Mouse (Mus musculus) CH12.LX (cell line): ENCODE data around the gene Cmbl. TPM values are rescaled to one million over a fixed set of nuclear protein-coding genes. Genes with fewer than 3 reads are reported as not detected.

Source experiments
- DNase-seq: peaks from one replicate; pipeline ENCODE4 v3.0.0-alpha.2; 2013; ENCODE audit errors: extremely low read depth
- H3K27ac ChIP-seq: 2 replicates; pipeline ENCODE4 v1.5.1; 2012; ENCODE audit warnings: low read depth, mild to moderate bottlenecking, control low read depth, moderate library complexity; ENCODE audit not compliant: insufficient read depth
- H3K27me3 ChIP-seq: replicated peaks from 2 replicates; pipeline ENCODE3; 2012; ENCODE audit warnings: inconsistent platforms
- H3K36me3 ChIP-seq, 2 experiments: replicated peaks in 1 of 2; 2 replicates each; pipeline versions ENCODE3 to v1.6.1; 2012; ENCODE audit warnings: inconsistent platforms in 1 of 2, low read length in 1 of 2, mild to moderate bottlenecking in 1 of 2, mixed read lengths in 1 of 2, moderate library complexity in 1 of 2; ENCODE audit not compliant: control insufficient read depth in 1 of 2, insufficient read depth in 1 of 2
- H3K4me1 ChIP-seq, 2 experiments: 2 replicates each; pipeline ENCODE4 v1.6.1; 2012; ENCODE audit warnings: inconsistent platforms in 1 of 2, moderate library complexity in 1 of 2; ENCODE audit not compliant: insufficient read depth in 2 of 2, control insufficient read depth in 1 of 2
- H3K4me2 ChIP-seq: 2 replicates; pipeline ENCODE4 v1.6.1; 2012; ENCODE audit warnings: low read depth, mild to moderate bottlenecking, control low read depth; ENCODE audit not compliant: poor library complexity, insufficient read depth, severe bottlenecking
- H3K4me3 ChIP-seq, 3 experiments: fragments of 150-350 bp in 1 of 3; sonication (generic) in 1 of 3; replicated peaks in 1 of 3; 2 replicates each; pipeline versions ENCODE3 to v1.5.1; 2011 to 2012; ENCODE audit warnings: low read depth in 2 of 3, low read length in 2 of 3, mild to moderate bottlenecking in 2 of 3, moderate library complexity in 2 of 3, control low read depth in 1 of 3, improper control_type of control experiment in 1 of 3, inconsistent platforms in 1 of 3, mixed read lengths in 1 of 3; ENCODE audit not compliant: poor library complexity in 1 of 3
- H3K79me2 ChIP-seq: replicated peaks from 2 replicates; pipeline ENCODE4 v1.6.1; 2012; ENCODE audit warnings: mild to moderate bottlenecking, moderate library complexity; ENCODE audit not compliant: control insufficient read depth, poor library complexity, insufficient read depth, severe bottlenecking; ENCODE audit errors: extremely low read depth
- H3K9ac ChIP-seq: 2 replicates; pipeline ENCODE4 v1.6.1; 2012; ENCODE audit warnings: low read depth, mild to moderate bottlenecking, control low read depth, moderate library complexity; ENCODE audit not compliant: insufficient read depth
- H3K9me3 ChIP-seq: replicated peaks from 2 replicates; pipeline ENCODE3; 2012; ENCODE audit warnings: low read length, inconsistent platforms, mixed read lengths
- BHLHE40 ChIP-seq: IDR thresholded peaks from 2 replicates; pipeline ENCODE4 v1.6.1; 2011; ENCODE audit warnings: mild to moderate bottlenecking, low read depth, low read length, improper control_type of control experiment
- CHD1 ChIP-seq: IDR thresholded peaks from 2 replicates; pipeline ENCODE4 v1.6.1; 2012; ENCODE audit warnings: low read depth, low read length, improper control_type of control experiment, inconsistent platforms
- CTCF ChIP-seq, 2 experiments: IDR thresholded peaks in 1 of 2; conservative IDR thresholded peaks in 1 of 2; 2 replicates each; pipeline ENCODE4 v1.5.1; 2011 to 2012; ENCODE audit warnings: low read depth in 2 of 2, low read length in 2 of 2, improper control_type of control experiment in 1 of 2, inconsistent platforms in 1 of 2, mild to moderate bottlenecking in 1 of 2, moderate library complexity in 1 of 2
- E2F4 ChIP-seq: IDR thresholded peaks from 2 replicates; pipeline ENCODE4 v1.6.1; 2011; ENCODE audit warnings: low read depth, low read length, improper control_type of control experiment; ENCODE audit not compliant: insufficient replicate concordance
- ELF1 ChIP-seq: IDR thresholded peaks from 2 replicates; pipeline ENCODE4 v1.6.1; 2014; ENCODE audit warnings: low read depth, mild to moderate bottlenecking, inconsistent platforms, low read length, improper control_type of control experiment
- EP300 ChIP-seq: IDR thresholded peaks from 2 replicates; pipeline ENCODE4 v1.6.1; 2011; ENCODE audit warnings: low read length, improper control_type of control experiment
- GABPA ChIP-seq: IDR thresholded peaks from 2 replicates; pipeline ENCODE4 v1.6.1; 2012; ENCODE audit warnings: low read depth, low read length, improper control_type of control experiment, inconsistent platforms; ENCODE audit not compliant: insufficient replicate concordance
- IRF4 ChIP-seq: IDR thresholded peaks from 2 replicates; pipeline ENCODE4 v1.6.1; 2014; ENCODE audit warnings: low read depth, mild to moderate bottlenecking, inconsistent platforms, low read length, improper control_type of control experiment
- JUN ChIP-seq: IDR thresholded peaks from 2 replicates; pipeline ENCODE4 v1.6.1; 2011; ENCODE audit warnings: low read depth, mild to moderate bottlenecking, low read length, improper control_type of control experiment, moderate library complexity; ENCODE audit not compliant: insufficient read depth
- JUND ChIP-seq: conservative IDR thresholded peaks from 2 replicates; pipeline ENCODE4 v1.6.1; 2011; ENCODE audit warnings: low read depth, low read length, improper control_type of control experiment
- MAFK ChIP-seq: IDR thresholded peaks from 2 replicates; pipeline ENCODE4 v1.6.1; 2011; ENCODE audit warnings: low read length, improper control_type of control experiment; ENCODE audit not compliant: insufficient replicate concordance
- MAZ ChIP-seq: IDR thresholded peaks from 2 replicates; pipeline ENCODE4 v1.6.1; 2012; ENCODE audit warnings: low read depth, mild to moderate bottlenecking, inconsistent platforms, low read length, improper control_type of control experiment, moderate library complexity
- MXI1 ChIP-seq: IDR thresholded peaks from 2 replicates; pipeline ENCODE4 v1.6.1; 2011; ENCODE audit warnings: mild to moderate bottlenecking, low read depth, low read length, improper control_type of control experiment
- MYC ChIP-seq: IDR thresholded peaks from 2 replicates; pipeline ENCODE4 v1.6.1; 2011; ENCODE audit warnings: low read depth, mild to moderate bottlenecking, improper control_type of control experiment, low read length
- POLR2A ChIP-seq: IDR thresholded peaks from 2 replicates; pipeline ENCODE4 v1.6.1; 2011; ENCODE audit warnings: low read depth, mild to moderate bottlenecking, improper control_type of control experiment, low read length
- POLR2AphosphoS2 ChIP-seq: IDR thresholded peaks from 2 replicates; pipeline ENCODE4 v1.6.1; 2011; ENCODE audit warnings: low read depth, low read length, improper control_type of control experiment
- TBP ChIP-seq: conservative IDR thresholded peaks from 2 replicates; pipeline ENCODE4 v1.6.1; 2011; ENCODE audit warnings: low read depth, low read length, improper control_type of control experiment
- TCF12 ChIP-seq: IDR thresholded peaks from 2 replicates; pipeline ENCODE4 v1.6.1; 2014; ENCODE audit warnings: low read depth, mild to moderate bottlenecking, inconsistent platforms, low read length, improper control_type of control experiment
- UBTF ChIP-seq: IDR thresholded peaks from 2 replicates; pipeline ENCODE4 v1.6.1; 2012; ENCODE audit warnings: low read depth, mild to moderate bottlenecking, inconsistent platforms, low read length, improper control_type of control experiment, moderate library complexity
- USF1 ChIP-seq: IDR thresholded peaks from 2 replicates; pipeline ENCODE4 v1.6.1; 2014; ENCODE audit warnings: low read depth, mild to moderate bottlenecking, inconsistent platforms, low read length, improper control_type of control experiment
- USF2 ChIP-seq: conservative IDR thresholded peaks from 2 replicates; pipeline ENCODE4 v1.6.1; 2011; ENCODE audit warnings: low read depth, low read length, improper control_type of control experiment
- ZC3H11A ChIP-seq: IDR thresholded peaks from 2 replicates; pipeline ENCODE4 v1.6.1; 2012; ENCODE audit warnings: low read depth, mild to moderate bottlenecking, inconsistent platforms, low read length, improper control_type of control experiment
- ZNF384 ChIP-seq: IDR thresholded peaks from 2 replicates; pipeline ENCODE4 v1.6.1; 2012; ENCODE audit warnings: low read depth, low read length, improper control_type of control experiment, inconsistent platforms
- dilution Hi-C: fragments of 300-500 bp; cut with MboI; formaldehyde crosslinking; loops from 2 replicates; pipeline ENCODE4 v1.14.3; 2020; ENCODE audit warnings: low sequenced_read_pairs; ENCODE audit not compliant: extremely low pct_unique_long_range_greater_than_20kb, extremely low pct_ligation_motif_present
- in situ Hi-C: fragments of 300-500 bp; cut with MboI; formaldehyde crosslinking; loops from 3 replicates; pipeline ENCODE4 v1.14.3; 2019; ENCODE audit warnings: low sequenced_read_pairs, low pct_ligation_motif_present, low pct_unique_long_range_greater_than_20kb, mixed read lengths
- polyA plus RNA-seq: library from polyadenylated mRNA; unstranded; fragments of >175 nt; gene quantifications from 2 replicates; pipeline ENCODE4 v1.2.1, GENCODE M21; 2012; ENCODE audit warnings: low read depth; ENCODE audit not compliant: insufficient read length
- total RNA-seq, 2 experiments: library from RNA; depleted of rRNA; stranded (reverse); fragments of 300-350 nt in 1 of 2; fragments of >200 nt in 1 of 2; gene quantifications; 2 replicates each; pipeline ENCODE4 v1.2.3; 2012 to 2014

Gene Cmbl
- total and polyA plus RNA-seq, 3 experiments, result 0.27 TPM; not detected in 2

DNA sequence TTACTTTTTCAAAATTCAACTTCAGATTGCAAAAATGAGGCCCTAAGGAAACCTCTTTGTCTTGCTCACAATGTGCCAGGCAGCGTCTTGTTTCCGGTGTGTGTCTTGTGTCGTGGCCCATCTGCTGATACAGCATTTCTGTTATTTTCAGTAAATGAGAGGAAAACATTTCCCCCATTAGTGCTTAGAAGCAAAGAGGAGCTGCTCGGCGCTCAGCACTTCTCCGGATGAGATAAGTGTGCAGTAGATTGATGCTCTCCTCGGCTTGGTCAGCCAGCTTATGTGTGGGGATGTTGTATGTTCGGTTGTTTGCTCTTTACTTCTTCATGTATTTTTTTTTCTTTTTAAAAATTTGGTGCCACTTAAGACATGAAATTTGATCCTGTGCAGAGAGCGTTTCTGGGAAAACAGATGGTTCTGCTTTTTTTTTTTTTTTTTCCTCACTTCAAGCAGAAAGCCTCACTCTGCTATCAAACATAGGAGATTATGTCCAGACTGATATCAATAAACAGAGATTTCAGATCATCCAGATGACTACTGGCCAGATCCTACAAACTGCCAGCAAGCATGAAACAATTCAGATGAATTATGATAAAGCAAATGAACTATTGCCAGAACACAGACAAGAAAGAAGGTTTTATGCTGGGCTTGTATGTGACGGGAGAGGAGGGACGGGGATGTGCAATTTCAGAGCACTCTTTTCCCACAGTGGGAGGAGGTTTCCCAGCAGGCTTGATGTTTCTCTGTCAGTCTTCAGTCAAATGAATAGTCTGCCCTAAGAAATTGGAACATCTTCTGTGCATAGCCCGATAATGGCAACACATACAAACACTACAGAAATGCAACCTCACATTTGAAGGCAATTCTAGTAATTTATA is 62.3 kb downstream of the Cmbl start:
- H3K4me1 ChIP-seq, result peaks cover 3 to 4% of the 10 kb centered on the region in 2 experiments; a peak in 2 of 4 replicates
- DNase-seq, result no peak
- TF ChIP-seq MAFK, result peak; percentile 30; the same call in 1 of the 2 replicates
- TF ChIP-seq MYC, result no peak
- no peak for TF ChIP-seq EP300
- no peak for TF ChIP-seq JUND
- no peak for TF ChIP-seq UBTF
- no peak for TF ChIP-seq CHD1
- TF ChIP-seq USF2, result no peak
- peak; percentile 49; the same call in 1 of the 2 replicates for TF ChIP-seq ZNF384
- no peak for TF ChIP-seq GABPA
- no peaks in the 10 kb centered on the region for H3K27me3 ChIP-seq
- dilution Hi-C loops, result no loop called here
- no peaks in the 10 kb centered on the region for H3K79me2 ChIP-seq
- H3K9ac ChIP-seq, result no peak overlapping the region
- H3K36me3 ChIP-seq, result peaks cover 0 to 17% of the 10 kb centered on the region in 2 experiments
- in situ Hi-C loops, result no loop called here
- H3K9me3 ChIP-seq, result no peaks in the 10 kb centered on the region
- H3K4me2 ChIP-seq, result no peak overlapping the region
- no peak overlapping the region for H3K27ac ChIP-seq
- no peak overlapping the region for H3K4me3 ChIP-seq

DNA sequence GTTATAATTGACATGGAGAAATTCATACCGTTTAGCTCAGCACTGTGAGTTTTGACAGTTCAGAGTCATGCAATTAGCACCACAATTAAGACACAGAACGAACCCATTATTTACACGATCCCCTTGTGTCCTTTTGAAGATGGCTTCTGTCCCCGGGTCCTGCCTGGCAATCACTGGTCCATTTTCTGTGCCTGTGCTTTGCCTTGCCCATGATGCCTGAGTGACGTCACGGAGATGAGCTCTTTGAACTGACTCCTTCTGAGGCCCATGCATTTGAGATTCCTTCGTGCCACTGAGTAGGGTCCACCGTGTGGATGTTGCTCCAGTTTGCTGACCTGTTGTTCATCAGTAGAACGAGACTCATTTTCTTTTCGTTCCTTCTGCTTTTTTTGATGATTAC is 63.0 kb downstream of the Cmbl start:
- Histone ChIP-seq H3K36me3 (peaks cover 0 to 11% of the 10 kb centered on the region in 2 experiments), H3K27ac (no peak overlapping the region), H3K4me2 (no peak overlapping the region), H3K27me3 (no peaks in the 10 kb centered on the region), H3K4me1 (peaks cover 3 to 4% of the 10 kb centered on the region in 2 experiments; a peak in 2 of 4 replicates), H3K4me3 (no peak overlapping the region), H3K9ac (no peak overlapping the region), H3K9me3 (no peaks in the 10 kb centered on the region), H3K79me2 (no peaks in the 10 kb centered on the region)
- no peak for DNase-seq
- no peak for TF ChIP-seq ELF1
- no peak for TF ChIP-seq POLR2A
- no peak for TF ChIP-seq IRF4
- TF ChIP-seq TBP, result no peak
- TF ChIP-seq EP300, result no peak
- no peak for TF ChIP-seq BHLHE40
- TF ChIP-seq JUND, result no peak
- no peak for TF ChIP-seq E2F4
- no peak for TF ChIP-seq TCF12
- TF ChIP-seq ZNF384, result no peak
- TF ChIP-seq JUN, result no peak
- TF ChIP-seq USF1, result no peak
- TF ChIP-seq POLR2AphosphoS2, result no peak
- TF ChIP-seq MYC, result no peak
- TF ChIP-seq ZC3H11A, result no peak
- no peak for TF ChIP-seq MXI1
- TF ChIP-seq CHD1, result no peak
- TF ChIP-seq MAZ, result no peak
- no peak for TF ChIP-seq CTCF (conservative IDR thresholded peaks at IDR 0.05 in 1 of 2, IDR thresholded peaks at IDR 0.05 in 1 of 2; ENCODE audit: low read depth in 2 of 2, low read length in 2 of 2)
- TF ChIP-seq UBTF, result no peak
- dilution Hi-C loops (no loop called here), in situ Hi-C loops (no loop called here)
